Mouse (Mus musculus): ENCODE measurements at regions not wholly inside any gene's neighbourhood (a gene's known extent, or its start where the extent isn't known, plus 50 kb on each side); places are given as distances from the start of the nearest gene placed in this dataset.

DNA sequence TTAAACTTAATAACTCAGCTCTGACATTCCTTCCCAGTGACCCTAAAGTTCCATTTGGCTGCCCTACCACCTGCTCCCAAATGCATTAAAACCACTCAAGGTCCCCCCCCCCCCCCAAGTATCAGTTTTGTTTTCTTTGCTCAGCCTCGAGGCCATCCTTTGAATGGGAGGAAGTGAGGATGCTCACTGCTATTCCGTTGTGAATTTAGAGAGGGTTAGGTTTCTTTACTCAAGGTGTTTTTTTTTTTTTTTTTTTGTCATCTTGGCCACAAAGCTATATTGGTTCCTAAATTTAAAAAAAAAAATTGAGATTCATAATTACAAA, 168.8 kb upstream of the Arrdc4 start:
- no peaks in the 10 kb centered on the region for H3K4me1 ChIP-seq (ENCODE audit: control insufficient read depth, insufficient read depth, low read length)
- no peak for TF ChIP-seq POLR2A (IDR thresholded peaks at IDR 0.05; ENCODE audit: insufficient read depth, low read depth, low read length)
- TF ChIP-seq CTCF (IDR thresholded peaks at IDR 0.05; ENCODE audit: insufficient read depth, low read depth, low read length) = no peak
- no peak overlapping the region for H3K27ac ChIP-seq (ENCODE audit: insufficient read depth, low read depth, low read length)
- H3K4me3 ChIP-seq (ENCODE audit: insufficient read depth, low read depth, low read length) = no peak overlapping the region
- 46% methylated on average over 2 of the region's 2 CpGs for WGBS

DNA sequence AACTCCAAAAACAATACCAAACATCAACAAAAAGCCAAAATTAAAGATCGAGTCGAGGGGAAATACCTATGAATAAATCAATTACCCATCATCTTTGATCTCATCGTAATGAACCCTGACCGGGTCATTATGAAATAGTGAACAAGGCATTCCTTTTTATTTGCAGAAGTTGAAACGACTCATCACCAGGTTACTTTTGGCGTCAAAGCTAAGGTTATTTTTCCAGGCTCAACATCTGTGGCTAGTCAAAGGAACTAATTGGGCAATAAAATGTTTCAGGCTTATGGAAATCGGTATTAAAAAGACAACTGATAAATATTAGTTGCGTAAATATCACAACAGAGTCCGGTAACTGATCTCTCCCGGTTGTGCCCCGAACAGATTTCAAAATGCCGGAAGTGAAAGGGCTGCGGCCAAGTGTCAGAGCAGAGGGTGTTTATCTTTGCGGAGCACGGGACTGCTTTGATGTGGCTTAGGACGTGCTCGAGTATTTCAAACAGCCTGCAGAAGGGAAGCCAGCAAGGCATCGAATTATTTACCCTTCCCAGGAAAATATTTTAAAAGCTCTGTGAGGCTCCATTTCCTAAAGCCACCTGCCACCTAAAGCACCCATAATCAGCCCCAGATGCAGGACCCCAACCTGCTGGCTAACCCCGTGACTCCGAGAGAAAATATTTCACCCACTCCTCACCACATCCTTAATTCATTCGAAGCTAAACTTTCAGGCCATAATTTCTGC, 168.3 kb upstream of the Arrdc4 start:
- no peak for TF ChIP-seq POLR2A (IDR thresholded peaks at IDR 0.05; ENCODE audit: insufficient read depth, low read depth, low read length)
- TF ChIP-seq CTCF (IDR thresholded peaks at IDR 0.05; ENCODE audit: insufficient read depth, low read depth, low read length) = no peak
- Histone ChIP-seq H3K4me1 (ENCODE audit: control insufficient read depth, insufficient read depth, low read length) (no peaks in the 10 kb centered on the region), H3K27ac (ENCODE audit: insufficient read depth, low read depth, low read length) (no peak overlapping the region), H3K4me3 (ENCODE audit: insufficient read depth, low read depth, low read length) (no peak overlapping the region)
- 73% methylated on average over 21 of the region's 21 CpGs for WGBS

- no peaks in the 10 kb centered on the region for H3K4me1 ChIP-seq (ENCODE audit: control insufficient read depth, insufficient read depth, low read length)
- 95% methylated on average over 9 of the region's 9 CpGs for WGBS
- TF ChIP-seq POLR2A (IDR thresholded peaks at IDR 0.05; ENCODE audit: insufficient read depth, low read depth, low read length) (no peak), CTCF (IDR thresholded peaks at IDR 0.05; ENCODE audit: insufficient read depth, low read depth, low read length) (no peak)
Observed at GRCm38 (mm10) chr7:68915976-68916375, 166.9 kb upstream of the Arrdc4 start.

DNA sequence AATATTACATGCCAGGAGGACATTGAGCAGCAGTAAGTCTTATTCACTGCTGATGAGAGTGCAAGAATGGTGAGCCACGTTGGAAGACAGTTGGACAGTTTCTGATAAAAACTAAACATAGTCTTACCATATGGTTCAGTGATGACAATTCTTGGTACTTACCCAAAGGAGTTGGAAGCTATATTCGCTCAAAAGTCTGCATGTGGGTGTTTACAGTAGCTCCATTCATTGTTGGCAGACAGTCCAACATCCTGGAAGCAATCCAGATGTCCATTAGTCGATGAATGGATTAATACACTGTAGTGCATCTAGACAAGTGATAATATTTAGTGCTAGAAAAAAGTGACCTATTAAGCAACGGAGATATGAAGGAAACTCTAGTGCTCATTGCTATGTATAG, 165.3 kb upstream of the Arrdc4 start:
- WGBS = 28% methylated on average over 4 of the region's 4 CpGs
- TF ChIP-seq POLR2A (IDR thresholded peaks at IDR 0.05; ENCODE audit: insufficient read depth, low read depth, low read length) = no peak
- no peak for TF ChIP-seq CTCF (IDR thresholded peaks at IDR 0.05; ENCODE audit: insufficient read depth, low read depth, low read length)
- H3K4me3 ChIP-seq (ENCODE audit: insufficient read depth, low read depth, low read length) = no peak overlapping the region
- H3K4me1 ChIP-seq (ENCODE audit: control insufficient read depth, insufficient read depth, low read length) = no peaks in the 10 kb centered on the region
- H3K27ac ChIP-seq (ENCODE audit: insufficient read depth, low read depth, low read length) = no peak overlapping the region

More at GRCm38 (mm10) chr7:68915976-68916375, 166.9 kb upstream of the Arrdc4 start:
- Histone ChIP-seq H3K4me3 (ENCODE audit: insufficient read depth, low read depth, low read length) (no peak overlapping the region), H3K27ac (ENCODE audit: insufficient read depth, low read depth, low read length) (no peak overlapping the region)

GRCm38 (mm10) chr7:68911989-68912655, 163.1 kb upstream of the Arrdc4 start:
- Histone ChIP-seq H3K27ac (ENCODE audit: insufficient read depth, low read depth, low read length) (no peak overlapping the region), H3K4me3 (ENCODE audit: insufficient read depth, low read depth, low read length) (no peak overlapping the region), H3K4me1 (ENCODE audit: control insufficient read depth, insufficient read depth, low read length) (no peaks in the 10 kb centered on the region)
- WGBS = 78% methylated on average over 6 of the region's 6 CpGs
- TF ChIP-seq POLR2A (IDR thresholded peaks at IDR 0.05; ENCODE audit: insufficient read depth, low read depth, low read length) (no peak), CTCF (IDR thresholded peaks at IDR 0.05; ENCODE audit: insufficient read depth, low read depth, low read length) (no peak)

DNA sequence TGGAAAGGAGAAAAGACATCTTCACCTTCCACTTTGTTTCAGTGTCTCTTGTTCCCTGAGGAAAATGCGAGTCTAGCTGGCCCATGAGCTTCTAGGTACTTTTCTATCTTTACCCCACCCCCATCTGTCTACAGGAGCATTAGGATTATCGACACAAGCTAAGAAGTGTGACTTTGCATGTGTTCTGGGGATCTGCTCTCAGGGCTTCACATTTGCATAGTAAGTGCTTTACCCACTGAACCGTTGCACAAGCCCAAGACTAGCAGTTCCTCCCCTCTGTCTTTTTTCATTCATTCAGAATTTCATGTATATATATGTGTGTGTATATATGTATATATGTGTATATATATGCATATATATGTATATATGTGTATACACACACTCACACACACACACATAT, 162.5 kb upstream of the Arrdc4 start:
- TF ChIP-seq CTCF (IDR thresholded peaks at IDR 0.05; ENCODE audit: insufficient read depth, low read depth, low read length) = no peak
- no peak for TF ChIP-seq POLR2A (IDR thresholded peaks at IDR 0.05; ENCODE audit: insufficient read depth, low read depth, low read length)
- Histone ChIP-seq H3K27ac (ENCODE audit: insufficient read depth, low read depth, low read length) (no peak overlapping the region), H3K4me1 (ENCODE audit: control insufficient read depth, insufficient read depth, low read length) (no peaks in the 10 kb centered on the region), H3K4me3 (ENCODE audit: insufficient read depth, low read depth, low read length) (no peak overlapping the region)
- WGBS = 85% methylated on average over 3 of the region's 3 CpGs

GRCm38 (mm10) chr7:68909694-68910093, 160.7 kb upstream of the Arrdc4 start:
- TF ChIP-seq POLR2A (IDR thresholded peaks at IDR 0.05; ENCODE audit: insufficient read depth, low read depth, low read length) (no peak), CTCF (IDR thresholded peaks at IDR 0.05; ENCODE audit: insufficient read depth, low read depth, low read length) (no peak)
- no peak overlapping the region for H3K27ac ChIP-seq (ENCODE audit: insufficient read depth, low read depth, low read length)
- WGBS = 94% methylated on average over 1 of the region's 1 CpGs
- no peaks in the 10 kb centered on the region for H3K4me1 ChIP-seq (ENCODE audit: control insufficient read depth, insufficient read depth, low read length)
- H3K4me3 ChIP-seq (ENCODE audit: insufficient read depth, low read depth, low read length) = no peak overlapping the region

- 32% methylated on average over 1 of the region's 1 CpGs for WGBS
- Histone ChIP-seq H3K4me3 (ENCODE audit: insufficient read depth, low read depth, low read length) (no peak overlapping the region), H3K27ac (ENCODE audit: insufficient read depth, low read depth, low read length) (no peak overlapping the region), H3K4me1 (ENCODE audit: control insufficient read depth, insufficient read depth, low read length) (no peaks in the 10 kb centered on the region)
- no peak for TF ChIP-seq POLR2A (IDR thresholded peaks at IDR 0.05; ENCODE audit: insufficient read depth, low read depth, low read length)
- no peak for TF ChIP-seq CTCF (IDR thresholded peaks at IDR 0.05; ENCODE audit: insufficient read depth, low read depth, low read length)
Observed at GRCm38 (mm10) chr7:68908401-68908834, 159.4 kb upstream of the Arrdc4 start.

DNA sequence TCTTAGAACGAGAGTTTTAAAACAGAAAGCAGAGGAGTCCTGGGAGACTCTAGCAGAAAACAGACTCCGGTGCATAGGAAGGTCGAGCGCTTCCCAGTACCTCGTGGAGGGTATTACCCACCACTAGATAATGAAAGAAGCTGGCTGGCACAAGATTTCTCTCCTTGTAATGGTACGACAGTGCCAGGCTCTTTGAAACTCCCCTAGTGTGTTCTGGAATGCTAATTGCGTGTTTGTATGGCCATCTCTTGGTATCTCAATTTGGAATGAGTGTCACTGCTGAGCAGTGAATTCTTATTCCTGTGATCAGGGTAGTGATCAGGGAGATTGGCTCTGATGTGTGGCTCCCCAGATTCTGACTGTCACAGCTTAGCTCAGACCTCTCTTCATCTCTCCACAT, 158.8 kb upstream of the Arrdc4 start:
- H3K4me3 ChIP-seq (ENCODE audit: insufficient read depth, low read depth, low read length) = no peak overlapping the region
- TF ChIP-seq CTCF (IDR thresholded peaks at IDR 0.05; ENCODE audit: insufficient read depth, low read depth, low read length) (no peak), POLR2A (IDR thresholded peaks at IDR 0.05; ENCODE audit: insufficient read depth, low read depth, low read length) (no peak)
- H3K4me1 ChIP-seq (ENCODE audit: control insufficient read depth, insufficient read depth, low read length) = no peaks in the 10 kb centered on the region
- no peak overlapping the region for H3K27ac ChIP-seq (ENCODE audit: insufficient read depth, low read depth, low read length)
- 77% methylated on average over 7 of the region's 7 CpGs for WGBS
